Mouse (Mus musculus) lung, embryonic 14.5 days (tissue): Measurements from ENCODE around the gene Lrrc25. TPM values are rescaled to one million over a fixed set of nuclear protein-coding genes. Genes with fewer than 3 reads are reported as not detected.

Source experiments
- ATAC-seq: fragments of 200-750 bp; cut with Nextera tagmentation; 2 replicates; pipeline ENCODE4 v1.8.0; 2017; ENCODE audit warnings: mild to moderate bottlenecking, moderate TSS enrichment, moderate library complexity; ENCODE audit not compliant: insufficient read depth
- DNase-seq: peaks from one replicate; pipeline ENCODE4 v3.0.0-alpha.2; 2015
- H3K27ac ChIP-seq: fragments of 300-500 bp; sonication (generic); 2 replicates; pipeline ENCODE4 v1.5.1; 2014; ENCODE audit warnings: low read depth, mild to moderate bottlenecking, moderate library complexity
- H3K27me3 ChIP-seq: fragments of 300-500 bp; sonication (generic); 2 replicates; pipeline ENCODE4 v1.6.1; 2014; ENCODE audit warnings: low read length, control low read depth; ENCODE audit not compliant: insufficient read depth
- H3K36me3 ChIP-seq: fragments of 300-500 bp; sonication (generic); 2 replicates; pipeline ENCODE4 v1.6.1; 2014; ENCODE audit warnings: control low read depth; ENCODE audit not compliant: insufficient read depth
- H3K4me1 ChIP-seq: fragments of 300-500 bp; sonication (generic); 2 replicates; pipeline ENCODE4 v1.6.1; 2014; ENCODE audit warnings: antibody characterized with exemption, control low read depth; ENCODE audit not compliant: insufficient read depth
- H3K4me2 ChIP-seq: fragments of 300-500 bp; sonication (generic); 2 replicates; pipeline ENCODE4 v1.6.1; 2014; ENCODE audit warnings: mild to moderate bottlenecking
- H3K4me3 ChIP-seq: fragments of 300-500 bp; sonication (generic); 2 replicates; pipeline ENCODE4 v1.5.1; 2014; ENCODE audit warnings: low read depth, low read length
- H3K9ac ChIP-seq: fragments of 300-500 bp; sonication (generic); 2 replicates; pipeline ENCODE4 v1.6.1; 2014
- H3K9me3 ChIP-seq: fragments of 300-500 bp; sonication (generic); 2 replicates; pipeline ENCODE4 v1.6.1; 2016; ENCODE audit warnings: low read depth, low read length, control low read depth
- CTCF ChIP-seq: IDR thresholded peaks from 2 replicates; pipeline ENCODE4 v1.5.1; 2016; ENCODE audit warnings: antibody characterized with exemption, low read depth
- WGBS: fragments of 180-500 bp; shearing (Covaris S2); extraction: QIAGEN DNeasy Blood & Tissue Kit; methylation state at CpG from one replicate; pipeline ENCODE4 v1.1.7; 2014; 5-methylcytosine and 5-hydroxymethylcytosine counted together
- polyA plus RNA-seq: library from polyadenylated mRNA; unstranded; fragments of >200 nt; fragmentation: Nextera tagmentation; extraction: Ambion mirVana; gene quantifications from 2 replicates; pipeline ENCODE4 v1.2.1, GENCODE M21; 2014

The Lrrc25 gene
- polyA plus RNA-seq, 1 experiment from 2014 or later = 1.9 TPM

- H3K27ac ChIP-seq = peak overlapping the region; percentile 85
- H3K4me2 ChIP-seq = peak overlapping the region; percentile 100
- ATAC-seq (peak; percentile 1; the same call in 1 of the 2 replicates), DNase-seq (peak; percentile 42)
- H3K36me3 ChIP-seq = peaks cover 42% of the 10 kb centered on the region
- peak overlapping the region; percentile 67 for H3K9ac ChIP-seq
- no peak for TF ChIP-seq CTCF
- H3K9me3 ChIP-seq = no peaks in the 10 kb centered on the region
- peaks cover 18% of the 10 kb centered on the region for H3K4me1 ChIP-seq
- no peaks in the 10 kb centered on the region for H3K27me3 ChIP-seq
- H3K4me3 ChIP-seq = peak overlapping the region; percentile 62
- WGBS = 8% methylated on average over 82 of the region's 82 CpGs
These were observed 21.1 kb upstream of the Lrrc25 start for GRCm38 (mm10) chr8:70594621-70595564.

- DNase-seq (no peak), ATAC-seq (no peak)
- Histone ChIP-seq H3K36me3 (peaks cover 33% of the 10 kb centered on the region), H3K9ac (no peak overlapping the region), H3K27ac (no peak overlapping the region), H3K4me3 (peak overlapping the region; percentile 62; the same call in 1 of the 2 replicates), H3K9me3 (no peaks in the 10 kb centered on the region), H3K27me3 (no peaks in the 10 kb centered on the region), H3K4me1 (peaks cover 26% of the 10 kb centered on the region), H3K4me2 (peak overlapping the region; percentile 100; the same call in 1 of the 2 replicates)
- 85% methylated on average over 12 of the region's 12 CpGs for WGBS
- TF ChIP-seq CTCF = no peak
These were observed 20.1 kb upstream of the Lrrc25 start for GRCm38 (mm10) chr8:70595811-70596210.

GRCm38 (mm10) chr8:70596216-70596615 lies 19.7 kb upstream of the Lrrc25 start:
- 92% methylated on average over 18 of the region's 18 CpGs for WGBS
- Histone ChIP-seq H3K4me3 (no peak overlapping the region), H3K27me3 (no peaks in the 10 kb centered on the region), H3K27ac (no peak overlapping the region), H3K4me2 (no peak overlapping the region), H3K4me1 (peaks cover 30% of the 10 kb centered on the region), H3K9me3 (no peaks in the 10 kb centered on the region), H3K9ac (no peak overlapping the region), H3K36me3 (peaks cover 31% of the 10 kb centered on the region)
- no peak for DNase-seq
- TF ChIP-seq CTCF = no peak
- no peak for ATAC-seq

- H3K27ac ChIP-seq = no peak overlapping the region
- H3K36me3 ChIP-seq = peaks cover 26% of the 10 kb centered on the region
- TF ChIP-seq CTCF = peak; percentile 46
- H3K4me3 ChIP-seq = peak overlapping the region; percentile 46
- DNase-seq = peak; percentile 39
- H3K9me3 ChIP-seq = no peaks in the 10 kb centered on the region
- ATAC-seq = no peak
- no peak overlapping the region for H3K9ac ChIP-seq
- H3K27me3 ChIP-seq = no peaks in the 10 kb centered on the region
- H3K4me1 ChIP-seq = peaks cover 35% of the 10 kb centered on the region
- 85% methylated on average over 17 of the region's 17 CpGs for WGBS
- peak overlapping the region; percentile 83 for H3K4me2 ChIP-seq
These were observed 19.1 kb upstream of the Lrrc25 start for GRCm38 (mm10) chr8:70596775-70597416.

GRCm38 (mm10) chr8:70597417-70598272 lies 18.3 kb upstream of the Lrrc25 start:
- H3K9ac ChIP-seq = peak overlapping the region; percentile 66
- peak overlapping the region; percentile 83 for H3K4me2 ChIP-seq
- H3K4me3 ChIP-seq = peak overlapping the region; percentile 46
- TF ChIP-seq CTCF = no peak
- H3K27ac ChIP-seq = peak overlapping the region; percentile 65
- H3K27me3 ChIP-seq = no peaks in the 10 kb centered on the region
- ATAC-seq (no peak), DNase-seq (peak; percentile 13)
- WGBS = 11% methylated on average over 68 of the region's 68 CpGs
- no peaks in the 10 kb centered on the region for H3K9me3 ChIP-seq
- peaks cover 35% of the 10 kb centered on the region for H3K4me1 ChIP-seq
- H3K36me3 ChIP-seq = peaks cover 28% of the 10 kb centered on the region

GRCm38 (mm10) chr8:70598283-70598682 lies 17.7 kb upstream of the Lrrc25 start:
- ATAC-seq = peak; percentile 19; the same call in 1 of the 2 replicates

More at GRCm38 (mm10) chr8:70598283-70598682, 17.7 kb upstream of the Lrrc25 start:
- Histone ChIP-seq H3K27me3 (no peaks in the 10 kb centered on the region), H3K9ac (peak overlapping the region; percentile 66), H3K9me3 (no peaks in the 10 kb centered on the region), H3K36me3 (peaks cover 31% of the 10 kb centered on the region), H3K27ac (peak overlapping the region; percentile 65), H3K4me1 (peaks cover 35% of the 10 kb centered on the region), H3K4me2 (peak overlapping the region; percentile 83), H3K4me3 (peak overlapping the region; percentile 46)
- TF ChIP-seq CTCF = peak; percentile 87
- DNase-seq = peak; percentile 90
- WGBS = 4% methylated on average over 29 of the region's 29 CpGs
